Mouse (Mus musculus) adrenal gland, postnatal 25 days (tissue): Measurements from ENCODE around the gene Acer3. TPM values are rescaled to one million over a fixed set of nuclear protein-coding genes. Genes with fewer than 3 reads are reported as not detected.

Experiments
- DNase-seq: peaks from one replicate; pipeline ENCODE4 v3.0.0; 2021; ENCODE audit warnings: mixed read lengths
- long read RNA-seq: library from polyadenylated mRNA; stranded (forward); transcript quantifications from one replicate; pipeline ENCODE4 v2.0.0, GENCODE M21; 2021
- total RNA-seq: library from RNA; stranded (reverse); gene quantifications from 2 replicates; pipeline ENCODE4 v1.2.3, GENCODE M21; 2021

Gene Acer3
- total RNA-seq: 12.9 and 20.0 TPM in 2 replicates
- long read RNA-seq, full-length matches to known transcripts: 5 of 6 reads
- long read RNA-seq, partial matches to known transcripts: 0 of 6 reads
- long read RNA-seq, other reads (novel, unspliced or antisense): 1 of 6 reads

DNA sequence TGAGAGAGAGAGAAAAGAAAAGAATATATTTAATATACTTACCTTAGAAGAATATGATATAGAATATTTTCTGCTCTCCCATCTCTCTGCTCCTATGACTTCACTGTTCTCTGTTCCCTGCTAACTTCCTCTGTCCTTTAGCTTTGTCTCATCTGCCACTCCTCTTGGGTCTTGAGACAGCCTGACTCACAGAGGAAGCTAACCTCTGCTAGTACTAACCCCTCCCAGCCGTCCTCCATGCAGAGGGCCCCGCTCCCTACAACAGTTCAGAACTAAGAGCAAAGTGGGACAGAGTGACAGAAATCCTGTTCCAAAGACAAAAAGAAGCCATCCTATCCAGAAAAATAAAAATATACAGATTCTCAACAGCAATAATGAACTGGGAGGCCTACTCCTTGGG is at the start of gene Acer3:
Gene Acer3 (minus strand): TSS at position 126 of the 400 bp plus-strand sequence.
- no peak for DNase-seq

DNA sequence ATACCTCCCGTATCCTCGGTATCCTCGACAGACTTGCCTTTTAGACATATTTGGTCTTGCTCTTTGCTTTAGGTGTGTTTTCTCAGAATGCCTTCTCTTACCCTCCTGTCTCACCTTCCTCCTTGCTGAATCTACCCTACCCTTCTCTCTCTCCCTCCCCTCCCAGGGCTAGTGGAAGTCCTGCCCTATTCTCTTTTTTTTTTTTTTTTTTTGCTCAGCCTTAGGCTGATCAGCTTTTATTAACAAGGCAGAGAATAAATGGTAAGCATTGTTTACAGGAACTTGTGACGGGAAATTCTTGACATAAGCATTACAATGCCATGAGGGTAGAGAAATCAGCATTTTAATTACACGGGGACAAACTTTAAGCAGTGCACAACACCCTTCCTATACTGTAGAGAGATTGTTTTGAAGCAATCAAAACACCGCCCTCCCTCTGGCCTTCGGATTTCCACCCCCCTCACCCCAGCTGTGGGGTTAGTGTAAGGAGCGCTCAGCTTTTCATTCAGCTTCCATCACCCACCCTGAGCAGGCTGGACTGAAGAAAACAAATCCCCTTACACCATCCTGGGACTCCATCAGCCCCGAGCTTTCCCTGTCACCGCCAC is 48.9 kb upstream of the Acer3 start:
- DNase-seq: no peak

DNA sequence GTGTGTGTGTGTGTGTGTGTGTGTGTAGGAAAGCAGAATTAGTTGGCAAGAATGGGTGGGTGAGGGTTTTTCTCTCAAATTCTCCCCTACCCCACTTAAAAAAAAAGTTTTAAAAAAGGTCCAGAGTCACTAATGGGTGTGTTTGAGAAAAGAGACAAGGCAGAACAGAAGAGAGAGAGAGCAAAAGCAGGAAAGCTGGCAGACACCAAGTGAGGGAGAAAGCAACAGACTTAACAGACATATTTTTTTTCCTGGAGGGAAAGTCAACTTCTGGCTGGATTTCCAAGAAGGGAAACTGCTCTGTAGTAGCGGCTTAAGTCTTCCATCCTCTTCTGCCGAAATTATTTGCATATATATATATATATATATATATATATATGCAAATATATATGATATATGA is 40.7 kb upstream of the Acer3 start:
- no peak for DNase-seq

DNA sequence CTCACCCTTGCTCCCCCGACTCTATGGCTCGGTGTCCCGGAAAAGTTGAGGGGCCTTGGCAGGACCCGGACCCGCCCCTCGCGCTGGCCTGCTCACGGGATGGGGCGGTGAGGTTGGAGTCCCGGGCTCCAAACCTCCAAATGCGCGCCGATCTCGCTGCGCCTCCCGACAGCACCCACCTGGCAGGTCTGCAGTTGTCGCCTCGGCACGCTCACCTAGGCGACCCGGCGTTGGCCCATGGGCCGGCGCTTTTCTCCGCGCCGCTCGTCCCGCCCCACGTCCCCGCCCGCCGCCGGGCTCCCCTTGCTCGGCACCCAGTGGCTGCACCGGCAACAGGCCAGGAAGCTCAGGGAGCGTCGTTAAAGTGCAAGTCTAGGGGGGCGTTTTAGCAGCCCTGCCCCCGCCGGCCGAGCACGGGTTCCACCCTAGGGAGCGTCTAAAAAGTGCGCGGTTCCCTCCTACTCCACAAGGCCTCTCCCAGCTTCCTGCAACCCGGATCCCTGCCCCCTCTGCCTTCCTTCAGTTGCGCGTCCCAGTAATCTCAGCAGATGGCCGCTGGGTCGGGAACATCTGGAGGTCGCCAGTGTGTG is 40.1 kb upstream of the Acer3 start, which contains the start of gene Tsku:
Gene Tsku (minus strand): TSS at position 266 of the 590 bp plus-strand sequence.
- peak; percentile 92 for DNase-seq

DNA sequence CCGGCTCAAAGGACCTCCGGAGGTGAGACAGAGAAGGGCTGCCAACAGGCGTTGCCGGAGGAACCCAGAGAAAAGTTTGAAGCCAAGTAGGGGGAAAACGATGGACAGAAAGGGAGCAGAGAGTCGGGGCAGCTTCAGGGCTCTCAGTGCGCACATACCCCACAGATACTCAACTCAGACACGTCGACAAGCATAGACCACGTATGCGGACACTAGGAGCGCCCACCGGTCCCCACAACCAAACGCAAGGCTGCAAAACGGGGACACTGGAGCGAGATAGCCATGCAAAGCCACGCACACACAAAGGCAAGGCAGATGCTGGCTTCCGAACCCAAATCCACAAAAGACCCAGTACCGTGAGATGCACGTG is 39.6 kb upstream of the Acer3 start:
- DNase-seq: no peak

DNA sequence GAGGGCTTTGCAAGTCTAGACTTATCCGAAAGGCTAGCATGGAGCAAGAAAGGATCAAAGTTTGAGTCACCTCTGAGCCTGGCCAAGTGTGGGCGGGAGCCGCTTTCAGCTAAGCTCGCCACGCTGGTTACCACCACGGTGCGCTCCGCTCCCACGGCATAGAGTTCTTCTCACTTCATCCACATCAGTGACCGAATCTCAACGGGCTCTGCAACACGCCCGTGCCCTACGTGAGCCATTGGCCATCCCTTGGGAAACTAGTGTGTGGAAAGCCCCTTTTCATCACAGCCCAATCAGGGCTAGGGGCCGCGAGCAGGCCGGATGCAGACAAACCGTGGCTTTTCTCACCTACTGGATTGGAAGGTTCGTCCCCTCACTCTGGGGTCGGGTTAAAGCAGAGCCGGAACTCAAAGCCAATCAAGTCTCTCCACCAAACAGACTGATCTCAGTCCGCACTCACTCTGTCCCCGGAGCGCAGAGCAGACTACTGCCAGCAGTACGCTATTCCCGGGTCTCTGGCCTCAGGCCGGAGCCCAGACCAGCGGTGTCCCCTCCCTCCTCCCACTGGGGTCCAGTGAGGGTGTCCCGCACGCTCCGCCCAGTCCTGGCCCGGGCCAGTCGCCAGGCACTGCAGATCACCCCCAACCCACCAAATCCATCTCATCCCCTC is 39.1 kb upstream of the Acer3 start:
- DNase-seq: peak; percentile 59

DNA sequence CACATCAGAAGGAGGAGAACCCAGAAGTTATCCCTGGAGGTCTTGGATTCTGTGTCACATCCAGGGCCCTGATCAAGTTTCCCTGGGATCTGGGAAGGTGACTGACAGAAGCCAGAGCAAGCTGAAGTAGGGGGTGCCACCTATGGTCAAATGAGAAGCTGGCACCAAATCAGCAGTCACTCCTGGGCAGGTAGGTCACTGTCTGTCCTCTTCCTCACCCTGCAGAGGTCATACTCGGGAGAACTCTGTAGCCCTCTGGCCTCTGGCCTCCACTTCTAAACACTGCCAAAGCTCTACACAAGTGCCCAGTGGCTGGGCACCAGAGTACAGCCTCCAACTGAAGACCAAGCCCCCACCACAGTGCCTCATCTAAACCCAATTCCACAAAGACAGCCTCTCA is 37.0 kb upstream of the Acer3 start:
- DNase-seq: no peak

DNA sequence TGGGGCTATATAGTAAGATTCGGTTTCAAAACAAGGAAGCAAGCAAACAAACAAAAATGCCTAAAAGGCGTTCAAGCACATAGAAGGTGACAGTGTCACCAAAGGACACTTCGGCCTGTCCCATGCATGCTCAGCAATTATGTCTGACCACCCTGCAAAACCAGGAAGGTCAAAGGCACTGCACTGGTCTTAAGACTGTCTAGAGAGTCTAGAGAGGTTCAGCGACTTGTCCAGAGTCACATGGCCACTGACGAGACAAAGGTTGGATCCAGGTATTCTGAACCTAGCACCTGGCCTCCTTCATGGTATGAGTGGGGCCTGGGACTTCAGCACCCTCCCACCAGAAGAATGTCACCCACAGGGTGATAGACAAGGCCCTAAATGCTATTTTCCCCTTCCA is 36.3 kb upstream of the Acer3 start:
- DNase-seq: no peak

DNA sequence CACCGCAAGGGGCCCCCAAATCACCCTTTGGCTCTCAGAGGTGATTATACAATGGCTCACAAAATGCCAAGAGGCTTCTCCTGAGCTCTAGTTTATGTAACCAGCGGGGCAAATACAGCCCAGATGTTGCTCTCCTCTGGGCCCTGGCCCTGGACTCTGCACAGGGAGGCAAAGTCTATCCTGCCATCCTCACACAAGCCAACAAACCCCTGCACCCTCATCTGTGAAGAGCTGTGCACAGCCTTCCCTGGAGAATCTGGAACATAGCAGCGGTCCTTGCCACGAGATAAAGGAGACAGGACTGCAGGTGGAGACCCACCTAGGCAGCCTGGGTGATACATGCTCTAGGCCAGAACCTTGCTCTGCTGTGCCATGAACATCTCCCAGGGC is 33.9 kb upstream of the Acer3 start:
- no peak for DNase-seq

DNA sequence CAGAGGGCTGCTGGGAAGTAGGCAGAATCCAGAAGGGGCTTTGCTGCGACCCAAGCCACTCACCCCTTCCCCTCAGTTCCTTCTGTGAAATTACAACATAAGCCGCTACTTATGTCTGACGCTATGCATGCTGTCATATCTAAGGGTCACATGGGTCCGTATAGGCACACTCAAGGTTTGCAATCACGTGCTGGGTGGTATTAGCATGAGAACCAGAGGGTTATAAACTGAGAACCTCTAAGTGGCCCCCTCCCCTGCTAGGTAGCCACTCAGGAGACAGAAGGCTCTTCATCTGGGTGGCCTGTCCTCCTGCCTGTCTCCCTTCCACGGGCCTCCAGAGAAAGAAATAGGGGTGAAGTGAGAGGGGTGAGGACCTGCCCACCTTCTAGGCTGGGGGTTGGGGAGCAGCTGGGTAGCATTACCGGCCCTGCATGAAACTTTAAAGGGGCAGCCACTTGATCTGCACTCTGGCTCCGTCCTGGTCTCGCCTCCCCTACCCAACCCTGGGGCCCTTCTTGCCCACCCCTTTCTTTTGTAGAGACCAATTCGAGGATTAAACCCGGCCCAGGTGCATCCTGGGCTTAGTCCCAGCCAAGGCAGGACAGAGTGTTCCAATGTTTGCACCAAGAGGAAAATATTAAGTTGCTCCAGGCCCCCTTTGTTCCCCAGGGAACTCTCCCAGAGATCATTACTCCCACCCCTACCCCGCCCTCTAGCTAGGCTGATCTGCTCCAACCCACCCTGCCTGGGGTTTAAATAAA is 33.3 kb upstream of the Acer3 start:
- no peak for DNase-seq

DNA sequence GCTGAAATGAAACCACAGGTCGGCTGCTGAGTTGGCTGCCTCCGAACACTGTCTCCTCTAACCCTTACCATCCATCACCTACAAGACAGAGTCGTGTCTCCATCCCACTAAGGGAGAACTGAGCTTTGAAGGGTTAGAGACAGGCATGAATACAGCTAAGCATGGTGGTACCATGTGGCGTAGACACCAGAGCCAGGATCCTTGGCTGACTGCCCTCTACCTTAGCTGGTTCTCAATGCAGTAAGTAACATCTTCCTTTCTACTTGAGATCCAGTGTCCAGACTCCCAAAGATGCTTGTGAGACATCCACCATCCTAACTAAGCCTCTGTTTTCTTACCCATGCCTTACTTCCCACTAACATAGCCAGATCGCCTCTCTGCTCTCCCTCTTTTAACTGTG is 32.6 kb upstream of the Acer3 start:
- DNase-seq: no peak

DNA sequence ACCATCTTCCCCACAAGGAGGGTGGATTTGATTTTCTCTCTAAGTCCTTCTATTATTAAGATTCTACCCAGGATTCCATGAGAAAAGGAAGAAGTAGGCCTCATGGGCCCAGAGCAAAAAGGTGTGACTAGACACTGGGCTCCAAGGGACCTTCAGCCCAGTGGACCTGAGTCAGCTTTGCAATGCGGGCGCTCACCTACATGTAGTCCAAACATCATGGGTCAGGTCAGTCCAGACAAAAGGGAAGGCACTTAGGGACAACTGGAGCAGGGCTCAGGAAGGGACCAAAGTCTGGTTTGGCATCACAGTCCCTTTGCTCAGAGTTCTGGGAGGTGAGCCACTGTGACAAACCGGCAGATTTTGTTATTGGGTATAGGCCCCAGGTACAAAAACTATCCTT is 30.5 kb upstream of the Acer3 start:
- DNase-seq: no peak

DNA sequence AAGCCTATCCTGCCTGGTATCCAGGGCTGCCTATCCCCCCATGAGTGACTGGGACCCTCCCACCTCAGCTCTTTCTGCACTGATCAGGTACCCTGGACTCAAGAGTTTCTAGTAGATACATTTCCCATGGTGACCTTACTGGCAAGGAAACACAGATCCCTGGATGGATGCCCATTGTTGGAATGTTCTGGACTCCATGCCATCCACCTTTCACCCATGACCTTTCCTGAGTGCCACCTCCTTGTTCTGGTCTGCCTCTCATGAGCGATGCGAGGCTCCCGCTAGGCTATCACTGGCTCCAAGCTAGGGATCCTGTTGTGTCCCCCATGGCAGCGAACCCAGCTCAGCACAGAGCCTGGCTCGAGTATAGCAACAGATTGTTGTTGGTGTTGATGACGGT is 28.8 kb upstream of the Acer3 start:
- DNase-seq: no peak

DNA sequence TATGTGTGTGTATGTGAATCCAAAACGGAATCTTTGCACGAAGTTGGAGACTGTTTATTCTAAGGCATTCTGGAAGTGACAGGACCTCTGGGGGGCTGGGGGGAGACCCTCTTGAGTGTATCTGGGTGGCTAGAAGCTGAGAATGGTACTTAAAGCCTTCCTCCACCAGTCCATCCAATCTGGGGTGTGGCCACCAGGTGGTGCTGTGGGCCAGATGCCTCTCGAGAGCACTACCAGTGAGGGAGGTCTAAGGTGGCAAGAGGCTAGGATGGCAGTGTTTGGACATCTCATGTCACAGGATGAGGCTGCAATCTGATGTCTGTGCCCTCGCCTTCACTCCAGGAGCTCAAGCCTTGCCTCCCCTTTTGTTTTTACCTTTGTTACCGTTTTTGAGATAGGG is 28.1 kb upstream of the Acer3 start:
- DNase-seq: peak; percentile 91

DNA sequence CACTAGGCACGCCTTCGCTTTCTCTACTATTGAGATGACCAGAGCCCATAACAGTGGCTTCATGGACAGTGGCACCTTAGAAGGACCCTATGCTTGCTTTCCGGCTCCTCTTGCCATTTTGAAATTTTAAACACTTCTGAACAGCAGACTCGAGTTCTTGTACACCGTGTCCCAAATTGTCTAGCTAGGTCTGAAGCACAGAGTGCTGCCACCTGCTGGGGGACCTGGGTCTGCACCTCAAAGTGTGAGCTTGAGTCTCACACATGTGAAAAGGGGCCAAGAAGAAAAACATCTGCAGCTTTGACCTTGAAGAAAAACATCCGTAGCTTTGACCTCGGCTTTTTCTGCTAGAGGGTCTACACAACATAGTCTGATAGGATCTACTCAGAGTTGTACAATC is 27.0 kb upstream of the Acer3 start:
- DNase-seq: peak; percentile 70

DNA sequence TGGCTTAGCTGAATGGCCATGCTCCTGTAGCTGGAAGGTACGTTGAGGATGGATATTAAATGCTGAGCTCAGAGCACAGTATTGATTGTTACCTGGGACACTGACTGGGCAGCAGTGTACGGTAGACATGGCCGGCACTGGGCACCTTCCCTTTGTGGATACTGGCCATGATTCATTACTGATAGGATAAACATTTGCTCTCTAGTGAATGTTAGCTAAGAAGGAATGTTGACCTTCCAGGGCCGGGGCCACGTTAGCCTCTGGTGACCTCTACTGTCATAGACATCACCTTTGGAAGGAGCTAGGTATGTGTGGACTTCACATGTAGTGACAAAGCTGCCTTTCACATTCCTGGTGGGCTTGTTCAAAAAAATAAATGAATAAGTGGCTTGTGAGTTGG is 26.5 kb upstream of the Acer3 start:
- DNase-seq: no peak

DNA sequence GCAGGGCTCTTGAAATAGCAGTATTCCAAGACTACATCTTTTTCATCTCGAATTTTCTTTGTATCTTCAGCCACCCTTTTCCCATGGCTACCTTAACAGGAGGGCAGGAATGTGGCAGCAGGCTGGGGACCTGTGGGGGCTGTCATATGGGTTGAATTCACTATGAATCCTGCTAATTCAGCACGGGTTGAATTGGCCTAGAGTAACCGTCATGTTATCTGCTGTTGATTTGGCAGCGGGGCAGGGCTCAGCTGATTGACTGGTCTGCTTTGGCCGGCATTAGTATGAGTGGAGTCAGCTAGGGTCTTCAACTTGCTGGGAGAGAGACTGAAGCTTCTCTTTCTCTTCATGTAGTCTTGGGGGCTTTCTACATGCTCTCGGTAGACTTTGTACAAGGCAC is 24.0 kb upstream of the Acer3 start:
- no peak for DNase-seq

DNA sequence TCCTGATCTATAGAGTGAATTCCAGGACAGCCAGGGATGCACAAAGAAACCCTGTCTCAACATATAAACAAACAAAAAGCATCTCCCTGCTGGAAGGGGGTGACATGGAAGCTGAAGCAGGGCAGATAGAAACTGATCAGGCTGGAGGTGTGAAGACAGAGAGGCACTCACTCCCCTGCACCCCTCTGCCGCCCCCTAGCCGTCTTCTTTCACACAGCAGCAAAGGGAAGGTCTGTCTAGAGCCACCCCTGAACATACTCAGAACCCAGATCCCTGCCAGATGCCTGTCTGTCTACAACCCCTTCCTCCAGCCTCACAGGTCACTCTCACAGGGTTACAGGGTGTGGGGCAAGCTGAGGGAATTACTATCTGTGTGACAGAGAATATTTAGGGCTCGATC is 23.4 kb upstream of the Acer3 start:
- DNase-seq: peak; percentile 44

DNA sequence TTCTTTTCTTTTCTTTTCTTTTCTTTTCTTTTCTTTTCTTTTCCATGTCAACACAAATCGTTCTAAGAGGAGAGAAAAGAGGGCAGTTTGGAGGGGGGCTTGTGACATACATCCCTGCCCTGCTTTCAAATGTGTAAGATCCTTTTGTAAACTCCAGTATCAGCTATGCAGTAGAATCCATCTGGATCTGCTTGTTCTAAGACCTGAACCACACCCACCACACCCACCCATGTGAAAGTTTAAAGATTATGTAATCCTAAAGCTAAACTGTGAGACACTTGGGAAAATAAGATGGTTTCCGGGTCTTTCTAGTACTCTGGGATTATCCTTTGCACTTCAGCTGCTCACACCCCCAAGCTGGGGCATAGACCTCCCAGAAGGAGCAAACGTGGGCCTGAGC is 21.2 kb upstream of the Acer3 start:
- no peak for DNase-seq

DNA sequence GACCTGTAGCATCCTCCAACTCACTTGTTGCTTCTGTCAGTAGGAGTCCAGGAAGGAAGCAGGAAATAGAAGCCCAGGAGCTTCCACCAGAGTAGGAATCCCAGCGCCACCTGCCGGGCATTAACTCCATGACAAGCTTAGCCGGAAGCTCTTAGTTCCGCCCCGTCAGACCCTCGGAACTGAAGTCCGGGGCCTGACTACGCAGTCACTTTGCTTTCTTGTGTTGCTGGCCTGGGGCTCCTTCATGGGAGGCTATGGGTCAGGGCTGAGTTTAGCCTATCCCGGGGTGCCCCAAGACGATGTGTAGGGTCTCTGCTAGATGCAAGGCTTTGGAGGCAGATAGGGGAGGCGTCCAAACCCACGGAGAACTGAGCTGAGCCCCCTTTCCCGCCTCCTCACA is 20.5 kb upstream of the Acer3 start:
- peak; percentile 87 for DNase-seq

DNA sequence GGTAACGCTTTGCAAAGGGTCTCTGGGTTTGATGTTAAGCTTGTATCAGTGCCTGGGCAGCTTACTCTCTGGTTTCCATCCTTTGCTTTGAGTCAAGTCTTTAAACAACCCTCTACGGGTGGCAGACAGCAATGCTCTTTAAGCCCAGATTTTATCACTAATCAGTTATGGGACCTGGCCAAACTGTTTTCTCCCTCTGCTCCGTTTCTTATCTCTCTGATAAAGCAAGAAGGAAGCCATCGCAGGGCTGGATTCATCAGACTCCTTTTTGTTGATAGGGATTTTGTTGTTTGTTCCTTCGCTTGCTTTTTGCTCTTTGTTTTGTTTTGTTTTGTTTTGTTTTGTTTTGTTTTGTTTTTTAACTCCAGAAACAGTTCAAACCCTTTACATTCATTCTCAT is 19.3 kb upstream of the Acer3 start:
- no peak for DNase-seq

DNA sequence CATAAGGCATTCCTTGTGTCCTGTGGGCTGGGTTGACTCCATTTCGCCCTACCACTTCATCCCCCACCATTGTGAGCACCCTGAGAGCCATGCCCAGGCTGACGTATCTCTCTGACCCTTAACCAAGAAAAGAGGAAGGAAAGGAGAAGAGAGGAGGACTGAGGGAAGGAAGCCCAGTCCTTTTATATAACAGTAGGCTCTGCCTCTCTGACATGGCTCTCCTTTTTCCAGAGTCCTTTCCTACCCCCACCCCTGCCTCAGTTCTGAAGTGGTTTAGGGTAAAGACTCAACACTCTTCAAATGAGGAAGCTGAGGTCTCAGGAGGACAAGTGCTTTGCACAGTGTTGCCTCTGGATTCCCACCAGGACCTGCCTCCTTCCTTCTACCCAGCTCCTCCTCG is 13.0 kb upstream of the Acer3 start:
- DNase-seq: no peak

DNA sequence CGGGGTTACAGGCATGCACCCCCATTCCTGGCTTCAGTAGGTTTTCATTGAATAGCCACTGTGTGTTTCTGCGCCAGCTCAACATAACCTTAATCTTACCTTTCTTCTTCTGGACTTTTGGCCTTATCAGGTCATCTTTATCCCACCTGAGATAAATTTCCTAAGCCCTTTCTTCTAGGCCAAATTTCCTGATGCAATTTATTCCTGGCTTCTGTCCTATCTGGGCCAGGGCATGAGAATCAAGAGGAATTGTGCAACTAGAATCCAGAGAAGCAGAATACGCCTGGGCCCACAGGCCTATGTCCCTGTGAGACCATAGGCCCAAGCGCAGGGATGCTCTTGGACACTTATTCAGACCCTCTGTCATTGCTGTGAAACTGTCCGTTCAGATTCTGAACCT is 12.5 kb upstream of the Acer3 start:
- DNase-seq: no peak
